13 mouse cellular contexts compared by ENCODE assay signal in genomic region chr17:50557566-50558238, GRCm38 (mm10). TPM values are rescaled to one million over a fixed set of nuclear protein-coding genes. Genes with fewer than 3 reads are reported as not detected.
DNase-seq lines count a peak whose midpoint lies in the region; ATAC-seq and TF ChIP-seq lines count a peak whose summit lies in the region.
"Had no signal": no experiment of that assay in that cellular context is flagged by ENCODE, and none has a peak within 500 bp of the region (broad histone marks: within the 10 kb centered on the region; RNA-seq: fewer than 3 reads in every experiment).

No protein-coding gene starts in this region.

- peak; percentile 15 for TF ChIP-seq CTCF in left cerebral cortex, adult 2 months (IDR thresholded peaks at IDR 0.05)

- no peak overlapping the region for H3K4me2 ChIP-seq in forebrain, embryonic 16.5 days (ENCODE audit: low read length)
- H3K4me2 ChIP-seq: embryonic facial prominence, embryonic 13.5 days; midbrain, embryonic 12.5 days; neural tube, embryonic 13.5 days had no signal

- no peak overlapping the region for H3K9ac ChIP-seq in forebrain, embryonic 16.5 days (replicated peaks; ENCODE audit: low read depth, low read length)
- H3K9ac ChIP-seq: embryonic facial prominence, embryonic 13.5 days; liver, embryonic 14.5 days; midbrain, embryonic 12.5 days; neural tube, embryonic 13.5 days had no signal

- WGBS in forebrain, embryonic 16.5 days, result 74% methylated on average over 12 of the region's 12 CpGs
- WGBS in forebrain, embryonic 10.5 days, result 89% methylated on average over 12 of the region's 12 CpGs

- intact Hi-C loops in left cerebral cortex, adult 2 months (cut with DNase I), result no loop called here
- intact Hi-C loops in left cerebral cortex, postnatal 10 days (cut with DNase I), result no loop called here

- ATAC-seq in forebrain, embryonic 16.5 days, result peak; percentile 58; the same call in 1 of the 2 replicates

- no peaks in the 10 kb centered on the region for H3K9me3 ChIP-seq in forebrain, embryonic 16.5 days (ENCODE audit: control insufficient read depth, low read length)
- H3K9me3 ChIP-seq in forebrain, embryonic 10.5 days, result no peaks in the 10 kb centered on the region
- H3K9me3 ChIP-seq: embryonic facial prominence, embryonic 13.5 days; midbrain, embryonic 12.5 days; neural tube, embryonic 13.5 days had no signal

- no peak overlapping the region for H3K4me3 ChIP-seq in forebrain, embryonic 16.5 days (replicated peaks; ENCODE audit: low read length)
- H3K4me3 ChIP-seq in forebrain, embryonic 10.5 days, result no peak overlapping the region
- H3K4me3 ChIP-seq in left cerebral cortex, adult 2 months, result no peak overlapping the region
- H3K4me3 ChIP-seq: embryonic facial prominence, embryonic 13.5 days; midbrain, embryonic 12.5 days; neural tube, embryonic 13.5 days had no signal

- no peaks in the 10 kb centered on the region for H3K4me1 ChIP-seq in forebrain, embryonic 16.5 days (replicated peaks; ENCODE audit: control insufficient read depth, insufficient read depth, low read length)
- H3K4me1 ChIP-seq in forebrain, embryonic 10.5 days, result 0 out of 2 replicates have a peak, but pooled peaks cover 4% of the 10 kb centered on the region
- H3K4me1 ChIP-seq: midbrain, embryonic 12.5 days; neural tube, embryonic 13.5 days had no signal

- DNase-seq in forebrain, embryonic 10.5 days (ENCODE audit: extremely low spot score, low spot score), result no peak
- DNase-seq in left cerebral cortex, adult 2 months (ENCODE audit: extremely low spot score in 1 of 2, low spot score in 2 of 2), result no peak
- DNase-seq in left cerebral cortex, postnatal 10 days (ENCODE audit: extremely low spot score in 1 of 2, low spot score in 2 of 2), result no peak
- peak; percentile 50 for DNase-seq in brain, adult 2 months (ENCODE audit: low read depth, low spot score)
- DNase-seq in forelimb bud, embryonic 11.5 days (ENCODE audit: low read depth, low spot score), result peak; percentile 35
- DNase-seq in urinary bladder, adult 18-20 months (ENCODE audit: low spot score in 2 of 2), result no peak
- DNase-seq: cerebellum, adult 9-10 months; kidney, adult 18-20 months had no signal

- H3K27ac ChIP-seq in forebrain, embryonic 16.5 days (ENCODE audit: low read length), result no peak overlapping the region
- no peak overlapping the region for H3K27ac ChIP-seq in forebrain, embryonic 10.5 days
- no peak overlapping the region for H3K27ac ChIP-seq in left cerebral cortex, adult 2 months
- H3K27ac ChIP-seq: embryonic facial prominence, embryonic 13.5 days; liver, embryonic 14.5 days; midbrain, embryonic 12.5 days; neural tube, embryonic 13.5 days had no signal

- H3K36me3 ChIP-seq in forebrain, embryonic 16.5 days (ENCODE audit: control insufficient read depth, insufficient read depth), result no peaks in the 10 kb centered on the region
- H3K36me3 ChIP-seq in forebrain, embryonic 10.5 days (replicated peaks), result no peaks in the 10 kb centered on the region
- H3K36me3 ChIP-seq: embryonic facial prominence, embryonic 13.5 days; midbrain, embryonic 12.5 days; neural tube, embryonic 13.5 days had no signal

- no peaks in the 10 kb centered on the region for H3K27me3 ChIP-seq in forebrain, embryonic 16.5 days (replicated peaks; ENCODE audit: control insufficient read depth, insufficient read depth, low read length)
- H3K27me3 ChIP-seq in forebrain, embryonic 10.5 days (ENCODE audit: poor library complexity, severe bottlenecking), result no peaks in the 10 kb centered on the region
- H3K27me3 ChIP-seq: embryonic facial prominence, embryonic 13.5 days; midbrain, embryonic 12.5 days; neural tube, embryonic 13.5 days had no signal

RNA-seq across cellular contexts. Expression of gene Plcl2, which starts 48.5 kb away (rescaled TPM):
- polyA plus RNA-seq in forebrain, embryonic 16.5 days (2015; fragmentation: Nextera tagmentation; extraction: Ambion mirVana), result 9.7 and 11.2 TPM in 2 replicates
- 5.1 and 5.7 TPM in 2 replicates for polyA plus RNA-seq in forebrain, embryonic 10.5 days (2016; fragmentation: Nextera tagmentation; extraction: Ambion mirVana)
- total RNA-seq in left cerebral cortex, adult 2 months (2021), result 10 to 100 TPM; 90.8 to 94.5 TPM
- total RNA-seq in left cerebral cortex, postnatal 10 days (2021), result 10 to 100 TPM; 61.7 to 64.4 TPM

Comparison
In these comparisons a context has a peak if more than half of its experiments do, and no peak if none do; other contexts are left out.
1. DNase-seq: peak in brain, adult 2 months (single experiment) and forelimb bud, embryonic 11.5 days (single experiment); none in forebrain, embryonic 10.5 days (single experiment), left cerebral cortex, adult 2 months (0 of 2), left cerebral cortex, postnatal 10 days (0 of 2) and urinary bladder, adult 18-20 months (0 of 2).